Mouse (Mus musculus): Measurements from ENCODE around the gene Map3k12. TPM values are rescaled to one million over a fixed set of nuclear protein-coding genes. Genes with fewer than 3 reads are reported as not detected.

The Map3k12 gene
- polyA plus RNA-seq, 2 experiments, result 1.1 to 1.3 TPM

DNA sequence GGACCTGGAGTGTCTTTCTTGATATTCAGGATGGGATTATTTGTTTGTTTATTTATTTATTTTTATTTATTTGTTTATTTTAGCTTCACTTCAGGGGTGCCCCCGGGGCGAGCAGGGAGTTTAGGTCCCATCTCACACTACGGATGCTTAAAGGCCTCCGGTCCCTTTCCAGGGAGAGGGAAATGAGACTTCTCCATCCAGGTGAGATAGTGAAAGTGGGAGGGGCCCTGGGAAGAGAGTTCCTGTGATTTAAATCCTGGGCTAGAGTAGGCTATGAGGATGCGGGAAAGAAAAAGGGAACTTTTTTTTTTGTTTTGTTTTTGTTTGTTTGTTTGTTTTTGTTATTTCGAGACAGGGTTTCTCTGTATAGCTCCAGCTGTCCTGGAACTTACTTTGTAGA lies 57.5 kb downstream of the Map3k12 start:
- DNase-seq (ENCODE audit: low read depth in 3 of 3, low spot score in 3 of 3) (peak in 1 of 3 experiments; percentile 47), ATAC-seq (ENCODE audit: insufficient read depth) (no peak)
- peak overlapping the region; percentile 88 for H3K4me2 ChIP-seq (ENCODE audit: low read depth)
- peak overlapping the region; percentile 55 to 75 for H3K4me3 ChIP-seq (ENCODE audit: insufficient read depth in 1 of 2, low read depth in 2 of 2, low read length in 2 of 2)
- 12% methylated on average over 6 of the region's 6 CpGs for WGBS (ENCODE audit: insufficient replicate concordance)
- peaks cover 40 to 45% of the 10 kb centered on the region in 2 experiments for H3K4me1 ChIP-seq (replicated peaks; ENCODE audit: control insufficient read depth in 2 of 2, insufficient read depth in 2 of 2, low read length in 1 of 2)
- no peaks in the 10 kb centered on the region for H3K27me3 ChIP-seq (ENCODE audit: control insufficient read depth, insufficient read depth, low read length)
- peak overlapping the region; percentile 87 for H3K27ac ChIP-seq
- H3K9me3 ChIP-seq (ENCODE audit: control insufficient read depth, low read length), result no peaks in the 10 kb centered on the region
- H3K9ac ChIP-seq (replicated peaks), result peak overlapping the region; percentile 43
- H3K36me3 ChIP-seq (replicated peaks; ENCODE audit: control insufficient read depth, insufficient read depth, low read depth), result no peaks in the 10 kb centered on the region; the same call in 1 of the 2 replicates
- TF ChIP-seq CTCF (IDR thresholded peaks at IDR 0.05; ENCODE audit: low read depth) (no peak), EP300 (IDR thresholded peaks at IDR 0.05; ENCODE audit: low read depth) (no peak)

GRCm38 (mm10) chr15:102458904-102459317 lies 58.0 kb downstream of the Map3k12 start, which contains the start of gene Prr13:
Gene Prr13, plus strand, starts transcription at chr15:102459028.
- Histone ChIP-seq H3K4me3 (ENCODE audit: insufficient read depth in 1 of 2, low read depth in 2 of 2, low read length in 2 of 2) (peak within 1 kb of the TSS; percentile 55 to 75), H3K4me2 (ENCODE audit: low read depth) (peak within 1 kb of the TSS; percentile 88), H3K27me3 (ENCODE audit: control insufficient read depth, insufficient read depth, low read length) (no peaks in the 10 kb centered on the region), H3K4me1 (replicated peaks; ENCODE audit: control insufficient read depth in 2 of 2, insufficient read depth in 2 of 2, low read length in 1 of 2) (peaks cover 40 to 45% of the 10 kb centered on the region in 2 experiments), H3K9me3 (ENCODE audit: control insufficient read depth, low read length) (no peaks in the 10 kb centered on the region), H3K27ac (peak within 1 kb of the TSS; percentile 87), H3K36me3 (replicated peaks; ENCODE audit: control insufficient read depth, insufficient read depth, low read depth) (no peaks in the 10 kb centered on the region; the same call in 1 of the 2 replicates), H3K9ac (replicated peaks) (peak within 1 kb of the TSS; percentile 43)
- ATAC-seq (ENCODE audit: insufficient read depth) (peak; percentile 79), DNase-seq (ENCODE audit: low read depth in 3 of 3, low spot score in 3 of 3) (peak; percentile 91 to 95 (median 94))
- no peak for TF ChIP-seq EP300 (IDR thresholded peaks at IDR 0.05; ENCODE audit: low read depth)
- peak; percentile 82 for TF ChIP-seq CTCF (IDR thresholded peaks at IDR 0.05; ENCODE audit: low read depth)
- WGBS (ENCODE audit: insufficient replicate concordance), result under 1% methylated on average over 19 of the region's 19 CpGs

- DNase-seq (ENCODE audit: low read depth in 3 of 3, low spot score in 3 of 3), result peak in 1 of 3 experiments; percentile 47
- Histone ChIP-seq H3K27me3 (ENCODE audit: control insufficient read depth, insufficient read depth, low read length) (no peaks in the 10 kb centered on the region), H3K9me3 (ENCODE audit: control insufficient read depth, low read length) (no peaks in the 10 kb centered on the region), H3K4me1 (replicated peaks; ENCODE audit: control insufficient read depth in 2 of 2, insufficient read depth in 2 of 2, low read length in 1 of 2) (peaks cover 40 to 45% of the 10 kb centered on the region in 2 experiments), H3K27ac (peak overlapping the region; percentile 87), H3K4me2 (ENCODE audit: low read depth) (peak overlapping the region; percentile 88), H3K36me3 (replicated peaks; ENCODE audit: control insufficient read depth, insufficient read depth, low read depth) (no peaks in the 10 kb centered on the region), H3K9ac (replicated peaks) (peak overlapping the region; percentile 43), H3K4me3 (ENCODE audit: insufficient read depth in 1 of 2, low read depth in 2 of 2, low read length in 2 of 2) (peak overlapping the region in 1 of 2 experiments; percentile 55; a peak in 2 of 4 replicates)
- TF ChIP-seq EP300 (IDR thresholded peaks at IDR 0.05; ENCODE audit: low read depth) (no peak), CTCF (IDR thresholded peaks at IDR 0.05; ENCODE audit: low read depth) (no peak)
- 28% methylated on average over 5 of the region's 5 CpGs for WGBS (ENCODE audit: insufficient replicate concordance)
- ATAC-seq (ENCODE audit: insufficient read depth), result peak; percentile 11; the same call in 1 of the 2 replicates
Measured at GRCm38 (mm10) chr15:102458050-102458736, 58.7 kb downstream of the Map3k12 start.

DNA sequence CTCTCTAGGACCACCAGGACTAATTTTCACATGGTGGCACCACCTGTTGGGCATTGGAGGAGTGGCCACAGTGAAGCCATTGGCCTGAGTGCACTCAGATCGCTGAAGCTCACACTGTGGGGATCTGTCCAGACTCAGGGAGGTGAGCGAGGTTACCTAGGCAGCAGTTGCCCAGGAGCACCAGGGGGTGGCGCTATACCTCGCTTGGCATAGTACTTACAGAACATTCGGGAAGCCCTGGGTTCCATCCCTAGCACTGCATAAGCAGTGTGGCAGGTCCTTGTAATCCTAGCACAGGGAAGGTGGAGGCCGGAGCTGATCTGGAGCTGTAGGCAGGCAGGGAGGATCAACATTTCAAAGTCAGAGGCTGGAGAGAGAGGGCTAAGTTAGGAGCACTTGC lies 60.9 kb downstream of the Map3k12 start:
- peak in 1 of 3 experiments; percentile 33 for DNase-seq (ENCODE audit: low read depth in 3 of 3, low spot score in 3 of 3)

More for the DNA sequence above, 60.9 kb downstream of the Map3k12 start:
- H3K4me1 ChIP-seq (replicated peaks; ENCODE audit: control insufficient read depth in 2 of 2, insufficient read depth in 2 of 2, low read length in 1 of 2), result peaks cover 36 to 39% of the 10 kb centered on the region in 2 experiments
- H3K4me2 ChIP-seq (ENCODE audit: low read depth), result no peak overlapping the region
- H3K27me3 ChIP-seq (ENCODE audit: control insufficient read depth, insufficient read depth, low read length), result no peaks in the 10 kb centered on the region
- H3K9me3 ChIP-seq (ENCODE audit: control insufficient read depth, low read length), result no peaks in the 10 kb centered on the region
- ATAC-seq (ENCODE audit: insufficient read depth), result no peak
- no peaks in the 10 kb centered on the region for H3K36me3 ChIP-seq (replicated peaks; ENCODE audit: control insufficient read depth, insufficient read depth, low read depth)
- no peak overlapping the region for H3K27ac ChIP-seq
- TF ChIP-seq CTCF (IDR thresholded peaks at IDR 0.05; ENCODE audit: low read depth) (peak; percentile 86), EP300 (IDR thresholded peaks at IDR 0.05; ENCODE audit: low read depth) (no peak)
- H3K4me3 ChIP-seq (ENCODE audit: insufficient read depth in 1 of 2, low read depth in 2 of 2, low read length in 2 of 2), result no peak overlapping the region
- no peak overlapping the region for H3K9ac ChIP-seq (replicated peaks)
- WGBS (ENCODE audit: insufficient replicate concordance), result 44% methylated on average over 6 of the region's 6 CpGs

Measured in liver, embryonic 14.5 days (tissue).